Mouse (Mus musculus): ENCODE data around the gene Fmn2.

DNA sequence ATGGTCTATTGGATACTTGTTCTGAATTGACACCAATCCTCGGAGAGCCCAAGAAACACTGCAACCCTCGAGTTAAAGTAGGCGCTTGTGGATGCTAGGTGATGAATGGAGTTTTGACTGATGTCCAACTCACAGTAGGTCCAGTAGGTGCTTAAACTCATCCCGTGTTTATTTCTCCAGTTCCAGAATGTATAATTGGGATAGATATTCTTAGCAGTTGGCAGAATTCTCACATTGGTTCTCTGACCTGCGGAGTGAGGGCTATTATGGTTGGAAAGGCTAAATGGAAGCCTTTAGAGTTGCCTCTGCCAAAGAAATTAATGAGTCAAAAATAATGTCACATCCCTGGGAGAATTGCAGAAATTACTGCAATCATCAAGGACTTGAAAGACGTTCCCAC is 62.9 kb downstream of the Fmn2 start:
- TF ChIP-seq CTCF (IDR thresholded peaks at IDR 0.05) (no peak), EP300 (IDR thresholded peaks at IDR 0.05) (no peak)
